Mouse (Mus musculus) kidney, postnatal 10 days (tissue): ENCODE measurements around the gene Inpp5d.
A peak's percentile ranks its signal among the peaks of the same experiment; 100 is the strongest.

Experiments used
- DNase-seq: peaks from one replicate; pipeline ENCODE4 v3.0.0; 2021; ENCODE audit warnings: mixed read lengths

Gene Inpp5d

GRCm38 (mm10) chr1:87711938-87712613, 92.0 kb downstream of the Inpp5d start:
- no peak for DNase-seq

- no peak for DNase-seq
Measured at GRCm38 (mm10) chr1:87712614-87712971, 92.5 kb downstream of the Inpp5d start.

GRCm38 (mm10) chr1:87721382-87721781, 101.3 kb downstream of the Inpp5d start:
- peak; percentile 68 for DNase-seq

- no peak for DNase-seq
Measured at GRCm38 (mm10) chr1:87722081-87722480, 102.0 kb downstream of the Inpp5d start.

GRCm38 (mm10) chr1:87723351-87723750, 103.2 kb downstream of the Inpp5d start:
- DNase-seq = no peak

GRCm38 (mm10) chr1:87729070-87729469, 109.0 kb downstream of the Inpp5d start:
- DNase-seq = no peak

GRCm38 (mm10) chr1:87729850-87730249, 109.7 kb downstream of the Inpp5d start:
- DNase-seq = no peak

- DNase-seq = no peak
Measured at GRCm38 (mm10) chr1:87730271-87730670, 110.2 kb downstream of the Inpp5d start.

- DNase-seq = no peak
Measured at GRCm38 (mm10) chr1:87733212-87733611, 113.1 kb downstream of the Inpp5d start.

GRCm38 (mm10) chr1:87734153-87734552, 114.0 kb downstream of the Inpp5d start:
- DNase-seq = no peak

- DNase-seq = no peak
Measured at GRCm38 (mm10) chr1:87740584-87741290, 120.6 kb downstream of the Inpp5d start.

GRCm38 (mm10) chr1:87749360-87749973, 129.4 kb downstream of the Inpp5d start:
- DNase-seq = no peak

- peak; percentile 97 for DNase-seq
Measured at GRCm38 (mm10) chr1:87755641-87756470, 135.7 kb downstream of the Inpp5d start, which contains the start of gene Atg16l1. Atg16l1 (plus strand) TSS chr1:87755870.

GRCm38 (mm10) chr1:87763821-87764220, 143.7 kb downstream of the Inpp5d start:
- DNase-seq = no peak

- no peak for DNase-seq
Measured at GRCm38 (mm10) chr1:87765741-87766140, 145.6 kb downstream of the Inpp5d start.

- DNase-seq = peak; percentile 37
Measured at GRCm38 (mm10) chr1:87766233-87766632, 146.1 kb downstream of the Inpp5d start.

- no peak for DNase-seq
Measured at GRCm38 (mm10) chr1:87769263-87769662, 149.2 kb downstream of the Inpp5d start.
